Mouse (Mus musculus) hindbrain, postnatal 0 days (tissue): ENCODE measurements around the gene Prkaa2. TPM values are rescaled to one million over a fixed set of nuclear protein-coding genes. Genes with fewer than 3 reads are reported as not detected.
A peak's percentile ranks its signal among the peaks of the same experiment; 100 is the strongest.

Source experiments
- ATAC-seq: fragments of 200-750 bp; cut with Nextera tagmentation; 2 replicates; pipeline ENCODE4 v1.8.0; 2017; ENCODE audit warnings: mild to moderate bottlenecking, moderate TSS enrichment, moderate library complexity
- DNase-seq: peaks from one replicate; pipeline ENCODE4 v3.0.0-alpha.2; 2015; ENCODE audit warnings: low spot score
- H3K27ac ChIP-seq: fragments of 300-500 bp; sonication (generic); 2 replicates; pipeline ENCODE4 v1.5.1; 2014; ENCODE audit warnings: mild to moderate bottlenecking
- H3K27me3 ChIP-seq: fragments of 300-500 bp; sonication (generic); 2 replicates; pipeline ENCODE4 v1.6.1; 2014; ENCODE audit warnings: low read length, mixed read lengths; ENCODE audit not compliant: insufficient read depth
- H3K36me3 ChIP-seq: fragments of 300-500 bp; sonication (generic); 2 replicates; pipeline ENCODE4 v1.6.1; 2014; ENCODE audit warnings: low read length, mixed read lengths; ENCODE audit not compliant: insufficient read depth
- H3K4me1 ChIP-seq: fragments of 300-500 bp; sonication (generic); 2 replicates; pipeline ENCODE4 v1.6.1; 2014; ENCODE audit warnings: antibody characterized with exemption, low read length, mixed read lengths; ENCODE audit not compliant: insufficient read depth
- H3K4me2 ChIP-seq: fragments of 300-500 bp; sonication (generic); 2 replicates; pipeline ENCODE4 v1.6.1; 2014; ENCODE audit warnings: low read depth, mild to moderate bottlenecking, low read length, moderate library complexity, mixed read lengths
- H3K4me3 ChIP-seq: fragments of 300-500 bp; sonication (generic); 2 replicates; pipeline ENCODE4 v1.5.1; 2014; ENCODE audit warnings: low read length
- H3K9ac ChIP-seq: fragments of 300-500 bp; sonication (generic); replicated peaks from 2 replicates; pipeline ENCODE4 v1.6.1; 2014; ENCODE audit warnings: mild to moderate bottlenecking, low read length, moderate library complexity, mixed read lengths
- H3K9me3 ChIP-seq: fragments of 300-500 bp; sonication (generic); 2 replicates; pipeline ENCODE4 v1.6.1; 2016; ENCODE audit warnings: low read length, mixed read lengths
- CTCF ChIP-seq: IDR thresholded peaks from 2 replicates; pipeline ENCODE4 v1.5.1; 2016; ENCODE audit warnings: antibody characterized with exemption, control low read depth, low read depth
- WGBS: fragments of 180-500 bp; shearing (Covaris S2); extraction: QIAGEN DNeasy Blood & Tissue Kit; methylation state at CpG from one replicate; pipeline ENCODE4 v1.1.7; 2014; 5-methylcytosine and 5-hydroxymethylcytosine counted together
- polyA plus RNA-seq: library from polyadenylated mRNA; unstranded; fragments of >200 nt; fragmentation: Nextera tagmentation; extraction: Ambion mirVana; gene quantifications from 2 replicates; pipeline ENCODE4 v1.2.1, GENCODE M21; 2015
- total RNA-seq: library from RNA; depleted of rRNA; stranded (reverse); fragments of >200 nt; gene quantifications from 2 replicates; pipeline ENCODE4 v1.2.3, GENCODE M21; 2014

Prkaa2 gene
- total and polyA plus RNA-seq, 2 experiments from 2014 or later = 13.2 to 16.9 TPM

DNA sequence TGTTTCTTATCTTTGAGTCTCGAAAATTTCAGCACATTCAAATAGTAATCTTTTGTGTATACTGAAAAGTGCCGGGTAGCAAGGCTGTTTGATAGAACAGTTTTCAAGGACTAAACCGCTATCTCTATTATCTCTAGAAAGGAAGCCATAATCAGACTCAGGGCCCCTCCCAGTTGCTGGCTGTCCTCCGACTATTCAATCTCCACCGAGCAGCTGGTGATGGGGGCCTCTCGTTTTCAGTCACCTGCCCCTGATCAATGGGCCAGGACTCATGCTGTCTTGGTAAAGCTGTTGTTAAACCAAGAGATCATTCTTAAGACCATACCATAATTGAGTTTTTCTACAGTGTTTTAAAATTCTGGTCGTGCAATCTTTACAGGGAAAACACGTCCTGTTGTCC lies 105.6 kb downstream of the Prkaa2 start:
- H3K4me3 ChIP-seq = no peak overlapping the region
- H3K9ac ChIP-seq = no peak overlapping the region
- H3K9me3 ChIP-seq = no peaks in the 10 kb centered on the region
- no peak overlapping the region for H3K4me2 ChIP-seq
- DNase-seq = no peak
- H3K36me3 ChIP-seq = no peaks in the 10 kb centered on the region
- no peaks in the 10 kb centered on the region for H3K27me3 ChIP-seq
- 74% methylated on average over 8 of the region's 8 CpGs for WGBS
- no peak overlapping the region for H3K27ac ChIP-seq
- ATAC-seq = no peak
- TF ChIP-seq CTCF = no peak
- no peaks in the 10 kb centered on the region for H3K4me1 ChIP-seq

- no peak overlapping the region for H3K9ac ChIP-seq
- H3K4me1 ChIP-seq = no peaks in the 10 kb centered on the region
- 46% methylated on average over 1 of the region's 1 CpGs for WGBS
- no peak for TF ChIP-seq CTCF
- no peak overlapping the region for H3K4me2 ChIP-seq
- no peaks in the 10 kb centered on the region for H3K27me3 ChIP-seq
- no peaks in the 10 kb centered on the region for H3K36me3 ChIP-seq
- H3K4me3 ChIP-seq = no peak overlapping the region
- peak; percentile 8 for DNase-seq
- H3K27ac ChIP-seq = no peak overlapping the region
- ATAC-seq = no peak
- no peaks in the 10 kb centered on the region for H3K9me3 ChIP-seq
These were observed 108.0 kb downstream of the Prkaa2 start for GRCm38 (mm10) chr4:105001736-105002135.

DNA sequence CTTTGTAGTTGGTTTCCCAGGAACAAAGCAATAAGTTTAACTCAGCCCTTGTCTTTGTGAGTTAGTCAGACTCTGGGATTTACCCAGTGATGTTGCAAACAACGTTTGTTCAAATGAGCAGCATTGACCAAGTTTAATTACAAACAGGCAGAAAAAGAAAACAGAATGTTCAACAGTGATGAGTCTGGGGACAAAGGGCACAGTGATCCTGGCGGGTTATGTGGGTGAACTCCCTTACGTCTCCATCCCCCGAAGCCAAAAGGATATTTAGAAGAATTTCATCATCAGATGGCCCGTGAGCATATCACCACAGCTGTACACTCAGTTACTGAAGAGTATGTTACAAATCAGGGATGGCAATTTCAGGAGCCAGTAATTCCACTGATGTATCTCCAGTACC lies 110.0 kb downstream of the Prkaa2 start:
- Histone ChIP-seq H3K36me3 (no peaks in the 10 kb centered on the region), H3K27me3 (no peaks in the 10 kb centered on the region), H3K4me3 (no peak overlapping the region), H3K9ac (no peak overlapping the region), H3K4me1 (no peaks in the 10 kb centered on the region), H3K4me2 (no peak overlapping the region), H3K27ac (no peak overlapping the region), H3K9me3 (no peaks in the 10 kb centered on the region)
- 76% methylated on average over 5 of the region's 5 CpGs for WGBS
- DNase-seq (no peak), ATAC-seq (no peak)
- TF ChIP-seq CTCF = no peak

DNA sequence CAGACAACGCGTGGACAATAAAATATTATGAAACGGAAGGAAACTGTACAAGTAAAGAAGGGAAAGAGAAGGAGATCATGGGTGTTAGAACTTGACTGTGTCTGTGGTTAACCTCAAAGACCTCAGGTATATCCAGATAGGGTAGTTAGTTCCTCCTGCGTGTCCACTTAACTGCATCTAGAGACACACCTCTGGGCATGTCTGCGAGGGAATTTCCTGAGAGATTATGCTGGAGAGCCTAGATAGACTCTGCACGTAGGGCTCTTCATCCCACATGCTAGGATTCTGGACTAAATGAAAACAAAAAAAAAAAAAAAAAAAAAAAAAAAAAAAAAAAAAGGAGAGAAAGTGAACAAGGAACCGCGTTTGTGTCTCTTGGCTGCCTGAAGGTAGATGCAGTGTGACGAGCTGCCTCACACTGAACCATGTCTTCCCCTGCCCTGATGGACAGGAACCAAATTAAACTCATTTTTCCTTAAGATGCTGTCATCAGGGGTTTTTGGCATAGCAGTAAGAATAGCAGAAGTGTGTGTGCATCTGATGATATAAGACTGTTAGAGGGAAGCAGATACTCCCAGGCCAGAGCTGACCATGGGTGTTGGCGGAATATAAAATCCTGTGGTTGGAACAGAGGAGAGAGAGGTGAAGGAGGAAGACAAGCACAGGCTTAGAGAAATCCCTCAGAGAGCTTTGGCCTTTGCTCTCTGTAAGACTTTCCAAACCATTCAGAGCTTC lies 116.4 kb downstream of the Prkaa2 start:
- no peak overlapping the region for H3K27ac ChIP-seq
- 90% methylated on average over 10 of the region's 10 CpGs for WGBS

DNA sequence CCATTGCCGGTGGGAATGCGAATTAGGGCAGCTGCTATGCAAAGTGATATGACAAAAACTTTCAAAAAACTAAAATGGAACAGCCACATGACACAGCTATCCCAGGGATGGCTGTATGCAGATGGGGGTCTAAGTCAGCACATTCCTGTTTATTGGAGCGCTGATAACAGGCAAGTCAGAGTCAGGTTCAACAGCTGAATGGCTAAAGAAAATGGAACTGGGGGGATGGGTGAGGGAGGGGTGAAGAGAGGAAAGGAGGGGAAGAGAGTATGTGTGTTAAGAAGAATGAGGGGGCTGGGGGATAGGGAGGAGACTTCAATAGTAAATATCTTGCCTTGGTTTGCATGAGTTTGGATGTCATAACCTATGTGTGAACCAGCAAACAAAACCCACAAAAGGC lies 117.4 kb downstream of the Prkaa2 start:
- Histone ChIP-seq H3K4me2 (no peak overlapping the region), H3K27ac (no peak overlapping the region), H3K36me3 (no peaks in the 10 kb centered on the region), H3K27me3 (no peaks in the 10 kb centered on the region), H3K4me3 (no peak overlapping the region), H3K9ac (no peak overlapping the region), H3K9me3 (no peaks in the 10 kb centered on the region), H3K4me1 (no peaks in the 10 kb centered on the region)
- no peak for TF ChIP-seq CTCF
- 85% methylated on average over 3 of the region's 3 CpGs for WGBS
- ATAC-seq = no peak
- DNase-seq = no peak

More for the DNA sequence above, 116.4 kb downstream of the Prkaa2 start:
- Histone ChIP-seq H3K4me3 (no peak overlapping the region), H3K4me1 (no peaks in the 10 kb centered on the region), H3K9ac (no peak overlapping the region), H3K36me3 (no peaks in the 10 kb centered on the region), H3K9me3 (no peaks in the 10 kb centered on the region), H3K27me3 (no peaks in the 10 kb centered on the region), H3K4me2 (no peak overlapping the region)
- DNase-seq (no peak), ATAC-seq (no peak)
- no peak for TF ChIP-seq CTCF

- no peak for TF ChIP-seq CTCF
- no peaks in the 10 kb centered on the region for H3K9me3 ChIP-seq
- H3K9ac ChIP-seq = no peak overlapping the region
- H3K27me3 ChIP-seq = no peaks in the 10 kb centered on the region
- no peak overlapping the region for H3K4me3 ChIP-seq
- ATAC-seq = no peak
- H3K27ac ChIP-seq = no peak overlapping the region
- H3K36me3 ChIP-seq = no peaks in the 10 kb centered on the region
- WGBS = 77% methylated on average over 3 of the region's 3 CpGs
- DNase-seq = no peak
- H3K4me1 ChIP-seq = no peaks in the 10 kb centered on the region
- no peak overlapping the region for H3K4me2 ChIP-seq
These were observed 119.0 kb downstream of the Prkaa2 start for GRCm38 (mm10) chr4:104990686-104991085.

GRCm38 (mm10) chr4:104990016-104990415 lies 119.7 kb downstream of the Prkaa2 start:
- H3K4me2 ChIP-seq = no peak overlapping the region
- DNase-seq = no peak
- no peaks in the 10 kb centered on the region for H3K27me3 ChIP-seq
- no peak overlapping the region for H3K4me3 ChIP-seq
- H3K27ac ChIP-seq = no peak overlapping the region
- no peak overlapping the region for H3K9ac ChIP-seq
- WGBS = 75% methylated on average over 6 of the region's 6 CpGs
- H3K9me3 ChIP-seq = no peaks in the 10 kb centered on the region
- no peak for TF ChIP-seq CTCF
- no peaks in the 10 kb centered on the region for H3K36me3 ChIP-seq
- ATAC-seq = no peak
- H3K4me1 ChIP-seq = no peaks in the 10 kb centered on the region
